Mouse (Mus musculus): ENCODE data around the gene Bcl6. TPM values are rescaled to one million over a fixed set of nuclear protein-coding genes. Genes with fewer than 3 reads are reported as not detected.

The Bcl6 gene
- polyA plus RNA-seq, 2 experiments, result 2.7 to 10.8 TPM

DNA sequence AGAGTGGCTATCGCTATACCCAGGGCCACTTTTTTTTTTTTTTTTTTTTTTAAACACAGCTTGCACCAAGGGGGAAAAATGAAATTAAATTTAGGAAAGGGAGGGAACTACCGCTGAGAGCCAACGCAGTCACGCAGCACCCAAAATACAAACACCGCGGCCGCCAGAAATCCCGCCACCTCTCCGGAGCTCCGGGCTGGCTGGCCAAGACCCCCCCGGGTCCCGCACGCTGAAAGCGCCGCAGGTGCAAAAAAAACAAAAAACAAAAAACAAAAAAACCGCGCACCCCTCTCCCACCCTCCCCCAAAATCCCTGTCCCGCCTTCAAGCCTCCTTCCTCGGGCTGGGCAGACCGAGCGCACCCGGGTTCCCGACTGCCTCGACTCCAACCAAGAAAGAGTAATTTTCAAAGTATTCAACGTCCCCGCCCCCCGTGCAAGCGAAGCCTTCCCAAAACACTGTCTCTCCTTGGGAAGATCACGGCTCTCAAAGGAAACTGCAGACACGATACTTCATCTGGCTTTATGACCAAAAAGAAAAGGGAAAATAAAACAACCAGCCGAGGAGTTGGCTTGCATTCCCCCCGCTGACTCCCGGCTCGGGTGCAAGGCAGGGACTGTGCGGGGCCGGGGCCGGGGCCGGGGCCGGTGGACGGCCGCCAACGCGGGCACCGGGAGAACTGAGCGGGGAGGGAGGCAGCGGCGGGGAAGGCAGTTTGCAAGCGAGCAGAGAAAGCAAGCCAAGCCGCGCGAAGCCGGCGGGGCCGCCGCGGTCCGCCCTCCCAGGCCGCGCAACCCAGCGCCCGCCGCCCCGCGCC is 1.1 kb downstream of the Bcl6 start:
- Histone ChIP-seq H3K9me3 (ENCODE audit: control insufficient read depth, low read length) (no peaks in the 10 kb centered on the region), H3K4me2 (replicated peaks; ENCODE audit: low read depth, low read length, severe bottlenecking) (peak overlapping the region; percentile 97), H3K4me3 (replicated peaks; ENCODE audit: low read length) (peak overlapping the region; percentile 72), H3K4me1 (ENCODE audit: control insufficient read depth, insufficient read depth, low read length) (peaks cover 38% of the 10 kb centered on the region), H3K27me3 (ENCODE audit: control insufficient read depth, insufficient read depth, low read length) (no peaks in the 10 kb centered on the region; the same call in 1 of the 2 replicates), H3K9ac (ENCODE audit: low read depth, low read length, severe bottlenecking) (peak overlapping the region; percentile 85), H3K27ac (replicated peaks; ENCODE audit: low read depth, low read length) (peak overlapping the region; percentile 99), H3K36me3 (ENCODE audit: control insufficient read depth, insufficient read depth, low read length) (no peaks in the 10 kb centered on the region)
- no peak for DNase-seq (ENCODE audit: low spot score)
- TF ChIP-seq POLR2A (IDR thresholded peaks at IDR 0.05; ENCODE audit: borderline replicate concordance, extremely low read depth, insufficient read depth, insufficient read length), result no peak
- ATAC-seq (ENCODE audit: low FRiP score, low read depth), result no peak
- under 1% methylated on average over 55 of the region's 64 CpGs for WGBS

DNA sequence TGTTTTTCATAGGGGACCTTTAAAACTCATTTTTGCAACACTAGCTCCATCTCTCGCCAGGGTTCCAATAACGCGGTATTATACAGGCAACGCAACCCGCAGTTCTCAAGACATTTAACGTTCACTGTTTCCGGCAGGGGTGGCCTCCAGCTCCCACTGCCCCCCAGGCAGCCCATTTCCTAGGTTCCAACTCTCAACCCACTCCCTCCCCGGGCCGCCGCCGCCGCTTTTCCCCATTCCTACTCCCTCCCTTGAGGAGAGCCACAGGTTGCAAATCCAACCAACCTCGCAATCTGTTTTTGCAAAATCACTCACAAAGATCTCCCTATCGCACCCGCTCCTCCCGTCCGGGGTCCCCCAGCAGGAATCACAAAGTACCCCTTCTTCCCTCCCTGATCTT is 1.8 kb downstream of the Bcl6 start:
- DNase-seq (ENCODE audit: low spot score), result no peak
- Histone ChIP-seq H3K4me3 (replicated peaks; ENCODE audit: low read length) (peak overlapping the region; percentile 72), H3K9ac (ENCODE audit: low read depth, low read length, severe bottlenecking) (peak overlapping the region; percentile 85), H3K4me1 (ENCODE audit: control insufficient read depth, insufficient read depth, low read length) (peaks cover 41% of the 10 kb centered on the region), H3K36me3 (ENCODE audit: control insufficient read depth, insufficient read depth, low read length) (no peaks in the 10 kb centered on the region), H3K27me3 (ENCODE audit: control insufficient read depth, insufficient read depth, low read length) (peaks cover 2% of the 10 kb centered on the region; the same call in 1 of the 2 replicates), H3K27ac (replicated peaks; ENCODE audit: low read depth, low read length) (no peak overlapping the region), H3K9me3 (ENCODE audit: control insufficient read depth, low read length) (no peaks in the 10 kb centered on the region), H3K4me2 (replicated peaks; ENCODE audit: low read depth, low read length, severe bottlenecking) (peak overlapping the region; percentile 97)
- no peak for TF ChIP-seq POLR2A (IDR thresholded peaks at IDR 0.05; ENCODE audit: borderline replicate concordance, extremely low read depth, insufficient read depth, insufficient read length)
- no peak for ATAC-seq (ENCODE audit: low FRiP score, low read depth)
- WGBS, result under 1% methylated on average over 17 of the region's 17 CpGs

DNA sequence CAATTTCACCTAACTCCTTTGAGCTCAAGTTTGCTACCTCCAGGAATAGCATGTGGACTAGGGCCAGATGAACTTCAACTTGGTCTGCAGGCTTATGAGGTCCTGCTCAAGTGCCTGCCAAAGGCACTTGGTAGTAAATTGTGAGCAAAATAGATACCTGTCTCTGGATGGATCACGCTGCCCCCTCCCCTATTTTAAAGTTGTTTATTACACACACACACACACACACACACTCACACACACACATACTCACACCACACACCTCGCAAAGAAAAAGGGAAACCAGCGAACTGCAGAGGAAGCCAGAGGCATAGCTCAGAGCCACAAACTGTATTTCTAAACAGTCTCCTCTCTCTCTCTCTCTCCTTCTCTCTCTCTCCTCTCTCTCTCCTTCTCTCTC is 2.5 kb downstream of the Bcl6 start:
- no peak for ATAC-seq (ENCODE audit: low FRiP score, low read depth)
- Histone ChIP-seq H3K27me3 (ENCODE audit: control insufficient read depth, insufficient read depth, low read length) (peaks cover 9% of the 10 kb centered on the region; the same call in 1 of the 2 replicates), H3K9ac (ENCODE audit: low read depth, low read length, severe bottlenecking) (0 out of 2 replicates have a peak overlapping the region, but pooled peaks have one; percentile 7), H3K4me2 (replicated peaks; ENCODE audit: low read depth, low read length, severe bottlenecking) (peak overlapping the region; percentile 97), H3K36me3 (ENCODE audit: control insufficient read depth, insufficient read depth, low read length) (no peaks in the 10 kb centered on the region), H3K4me3 (replicated peaks; ENCODE audit: low read length) (peak overlapping the region; percentile 72), H3K27ac (replicated peaks; ENCODE audit: low read depth, low read length) (no peak overlapping the region), H3K9me3 (ENCODE audit: control insufficient read depth, low read length) (no peaks in the 10 kb centered on the region), H3K4me1 (ENCODE audit: control insufficient read depth, insufficient read depth, low read length) (peaks cover 43% of the 10 kb centered on the region)
- WGBS, result 15% methylated on average over 2 of the region's 3 CpGs
- DNase-seq (ENCODE audit: low spot score), result no peak
- TF ChIP-seq POLR2A (IDR thresholded peaks at IDR 0.05; ENCODE audit: borderline replicate concordance, extremely low read depth, insufficient read depth, insufficient read length), result no peak

DNA sequence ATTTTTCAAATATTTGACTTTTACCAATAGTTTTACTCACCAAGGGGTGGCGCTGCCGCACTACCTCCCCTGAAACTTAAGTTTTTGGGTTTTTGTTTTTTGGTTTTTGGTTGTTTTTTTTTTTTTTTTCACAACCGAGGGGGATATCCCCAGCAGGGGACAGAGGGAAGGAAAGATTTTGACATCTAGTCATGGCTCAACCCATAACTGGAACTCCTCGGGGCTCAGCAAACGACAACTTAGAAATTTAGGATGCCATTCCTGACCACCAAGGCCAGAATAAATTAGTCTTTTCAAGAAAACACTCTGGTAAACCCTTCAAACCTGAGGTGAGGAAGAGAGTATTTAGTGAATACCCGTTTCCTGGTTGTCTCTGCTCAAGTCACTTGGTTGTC is 3.2 kb downstream of the Bcl6 start:
- Histone ChIP-seq H3K27ac (replicated peaks; ENCODE audit: low read depth, low read length) (no peak overlapping the region), H3K27me3 (ENCODE audit: control insufficient read depth, insufficient read depth, low read length) (peaks cover 16% of the 10 kb centered on the region), H3K9me3 (ENCODE audit: control insufficient read depth, low read length) (no peaks in the 10 kb centered on the region), H3K4me3 (replicated peaks; ENCODE audit: low read length) (peak overlapping the region; percentile 45), H3K9ac (ENCODE audit: low read depth, low read length, severe bottlenecking) (no peak overlapping the region), H3K4me2 (replicated peaks; ENCODE audit: low read depth, low read length, severe bottlenecking) (peak overlapping the region; percentile 97), H3K4me1 (ENCODE audit: control insufficient read depth, insufficient read depth, low read length) (peaks cover 42% of the 10 kb centered on the region), H3K36me3 (ENCODE audit: control insufficient read depth, insufficient read depth, low read length) (no peaks in the 10 kb centered on the region)
- TF ChIP-seq POLR2A (IDR thresholded peaks at IDR 0.05; ENCODE audit: borderline replicate concordance, extremely low read depth, insufficient read depth, insufficient read length), result no peak
- ATAC-seq (ENCODE audit: low FRiP score, low read depth) (no peak), DNase-seq (ENCODE audit: low spot score) (peak; percentile 73)
- WGBS, result 3% methylated on average over 6 of the region's 6 CpGs

DNA sequence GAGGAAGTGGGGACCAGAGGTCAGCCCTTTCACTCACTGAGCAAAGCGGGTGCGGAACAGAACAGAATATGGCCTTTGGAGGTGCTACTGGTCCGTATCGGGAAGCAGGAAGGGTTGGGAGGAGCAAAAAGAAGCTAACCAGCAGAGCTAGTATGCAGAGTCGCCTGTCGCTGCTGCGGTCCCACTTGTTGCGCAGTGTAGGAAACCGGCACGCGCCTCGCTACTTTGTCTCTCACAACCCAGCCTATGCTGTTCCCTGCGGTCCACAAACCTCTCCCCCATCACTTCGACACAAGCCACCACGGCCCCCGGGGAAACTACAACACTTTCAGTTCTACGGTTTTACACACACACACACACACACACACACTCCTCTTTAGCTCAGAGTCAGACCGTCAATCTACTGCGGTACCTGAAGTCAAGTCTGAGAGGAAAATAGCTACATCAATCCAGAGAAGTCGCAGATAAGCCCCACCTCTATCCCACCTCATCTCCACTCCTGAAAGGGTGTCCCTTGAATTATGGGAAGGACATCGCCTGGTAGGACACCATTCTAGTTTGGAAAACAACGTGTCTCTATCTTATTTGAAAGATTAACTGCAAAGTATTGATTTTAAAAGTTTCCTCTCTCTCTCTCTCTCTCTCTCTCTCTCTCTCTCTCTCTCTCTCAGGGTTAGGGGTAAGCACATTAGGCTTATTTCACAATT is 3.7 kb downstream of the Bcl6 start:
- Histone ChIP-seq H3K4me2 (replicated peaks; ENCODE audit: low read depth, low read length, severe bottlenecking) (peak overlapping the region; percentile 97), H3K9ac (ENCODE audit: low read depth, low read length, severe bottlenecking) (peak overlapping the region; percentile 48), H3K4me3 (replicated peaks; ENCODE audit: low read length) (peak overlapping the region; percentile 45), H3K36me3 (ENCODE audit: control insufficient read depth, insufficient read depth, low read length) (no peaks in the 10 kb centered on the region), H3K4me1 (ENCODE audit: control insufficient read depth, insufficient read depth, low read length) (peaks cover 39% of the 10 kb centered on the region), H3K27ac (replicated peaks; ENCODE audit: low read depth, low read length) (no peak overlapping the region), H3K9me3 (ENCODE audit: control insufficient read depth, low read length) (no peaks in the 10 kb centered on the region), H3K27me3 (ENCODE audit: control insufficient read depth, insufficient read depth, low read length) (peaks cover 21% of the 10 kb centered on the region)
- under 1% methylated on average over 22 of the region's 22 CpGs for WGBS
- no peak for ATAC-seq (ENCODE audit: low FRiP score, low read depth)
- TF ChIP-seq POLR2A (IDR thresholded peaks at IDR 0.05; ENCODE audit: borderline replicate concordance, extremely low read depth, insufficient read depth, insufficient read length), result no peak
- no peak for DNase-seq (ENCODE audit: low spot score)
